Mouse (Mus musculus): Measurements from ENCODE around the gene Ralgps1. TPM values are rescaled to one million over a fixed set of nuclear protein-coding genes. Genes with fewer than 3 reads are reported as not detected.

Ralgps1 gene
- polyA plus RNA-seq, 1 experiment = not detected

GRCm38 (mm10) chr2:33269132-33269493 lies 102.2 kb downstream of the Ralgps1 start:
- Histone ChIP-seq H3K4me1 (ENCODE audit: control insufficient read depth, insufficient read depth, low read length) (peaks cover 31% of the 10 kb centered on the region), H3K4me3 (ENCODE audit: insufficient read depth, low read depth, low read length) (no peak overlapping the region), H3K27ac (ENCODE audit: insufficient read depth, low read depth, low read length) (0 out of 2 replicates have a peak overlapping the region, but pooled peaks have one; percentile 1)
- WGBS = 69% methylated on average over 2 of the region's 2 CpGs
- TF ChIP-seq POLR2A (IDR thresholded peaks at IDR 0.05; ENCODE audit: insufficient read depth, low read depth, low read length) (no peak), CTCF (IDR thresholded peaks at IDR 0.05; ENCODE audit: insufficient read depth, low read depth, low read length) (no peak)

GRCm38 (mm10) chr2:33268384-33269131 lies 102.7 kb downstream of the Ralgps1 start:
- 72% methylated on average over 6 of the region's 6 CpGs for WGBS
- peak overlapping the region; percentile 57 for H3K27ac ChIP-seq (ENCODE audit: insufficient read depth, low read depth, low read length)
- TF ChIP-seq CTCF (IDR thresholded peaks at IDR 0.05; ENCODE audit: insufficient read depth, low read depth, low read length) (no peak), POLR2A (IDR thresholded peaks at IDR 0.05; ENCODE audit: insufficient read depth, low read depth, low read length) (no peak)

GRCm38 (mm10) chr2:33267075-33267474 lies 104.2 kb downstream of the Ralgps1 start:
- H3K4me3 ChIP-seq (ENCODE audit: insufficient read depth, low read depth, low read length) = no peak overlapping the region
- peaks cover 28% of the 10 kb centered on the region for H3K4me1 ChIP-seq (ENCODE audit: control insufficient read depth, insufficient read depth, low read length)
- 0 out of 2 replicates have a peak overlapping the region, but pooled peaks have one; percentile 41 for H3K27ac ChIP-seq (ENCODE audit: insufficient read depth, low read depth, low read length)
- 35% methylated on average over 1 of the region's 1 CpGs for WGBS
- TF ChIP-seq POLR2A (IDR thresholded peaks at IDR 0.05; ENCODE audit: insufficient read depth, low read depth, low read length) = no peak
- no peak for TF ChIP-seq CTCF (IDR thresholded peaks at IDR 0.05; ENCODE audit: insufficient read depth, low read depth, low read length)

More at GRCm38 (mm10) chr2:33268384-33269131, 102.7 kb downstream of the Ralgps1 start:
- Histone ChIP-seq H3K4me1 (ENCODE audit: control insufficient read depth, insufficient read depth, low read length) (peaks cover 31% of the 10 kb centered on the region), H3K4me3 (ENCODE audit: insufficient read depth, low read depth, low read length) (no peak overlapping the region)

GRCm38 (mm10) chr2:33265793-33266192 lies 105.5 kb downstream of the Ralgps1 start:
- Histone ChIP-seq H3K27ac (ENCODE audit: insufficient read depth, low read depth, low read length) (peak overlapping the region; percentile 89), H3K4me3 (ENCODE audit: insufficient read depth, low read depth, low read length) (no peak overlapping the region), H3K4me1 (ENCODE audit: control insufficient read depth, insufficient read depth, low read length) (peaks cover 28% of the 10 kb centered on the region)
- WGBS = 9% methylated on average over 3 of the region's 3 CpGs
- TF ChIP-seq POLR2A (IDR thresholded peaks at IDR 0.05; ENCODE audit: insufficient read depth, low read depth, low read length) (no peak), CTCF (IDR thresholded peaks at IDR 0.05; ENCODE audit: insufficient read depth, low read depth, low read length) (no peak)

GRCm38 (mm10) chr2:33261475-33261874 lies 109.8 kb downstream of the Ralgps1 start:
- Histone ChIP-seq H3K4me1 (ENCODE audit: control insufficient read depth, insufficient read depth, low read length) (peaks cover 11% of the 10 kb centered on the region), H3K4me3 (ENCODE audit: insufficient read depth, low read depth, low read length) (no peak overlapping the region), H3K27ac (ENCODE audit: insufficient read depth, low read depth, low read length) (no peak overlapping the region)
- WGBS = 94% methylated on average over 3 of the region's 3 CpGs
- TF ChIP-seq CTCF (IDR thresholded peaks at IDR 0.05; ENCODE audit: insufficient read depth, low read depth, low read length) = no peak

- no peak overlapping the region for H3K4me3 ChIP-seq (ENCODE audit: insufficient read depth, low read depth, low read length)
- H3K27ac ChIP-seq (ENCODE audit: insufficient read depth, low read depth, low read length) = no peak overlapping the region
- H3K4me1 ChIP-seq (ENCODE audit: control insufficient read depth, insufficient read depth, low read length) = peaks cover 11% of the 10 kb centered on the region
- no peak for TF ChIP-seq POLR2A (IDR thresholded peaks at IDR 0.05; ENCODE audit: insufficient read depth, low read depth, low read length)
- TF ChIP-seq CTCF (IDR thresholded peaks at IDR 0.05; ENCODE audit: insufficient read depth, low read depth, low read length) = no peak
- WGBS = 63% methylated on average over 8 of the region's 8 CpGs
Observed at GRCm38 (mm10) chr2:33260772-33261171, 110.5 kb downstream of the Ralgps1 start.

- no peak overlapping the region for H3K27ac ChIP-seq (ENCODE audit: insufficient read depth, low read depth, low read length)
Observed at GRCm38 (mm10) chr2:33256769-33257537, 114.3 kb downstream of the Ralgps1 start.

GRCm38 (mm10) chr2:33254318-33254985 lies 116.8 kb downstream of the Ralgps1 start:
- H3K27ac ChIP-seq (ENCODE audit: insufficient read depth, low read depth, low read length) = 0 out of 2 replicates have a peak overlapping the region, but pooled peaks have one; percentile 12
- TF ChIP-seq CTCF (IDR thresholded peaks at IDR 0.05; ENCODE audit: insufficient read depth, low read depth, low read length) = no peak
- no peak for TF ChIP-seq POLR2A (IDR thresholded peaks at IDR 0.05; ENCODE audit: insufficient read depth, low read depth, low read length)
- 60% methylated on average over 9 of the region's 9 CpGs for WGBS
- H3K4me3 ChIP-seq (ENCODE audit: insufficient read depth, low read depth, low read length) = no peak overlapping the region
- peaks cover 12% of the 10 kb centered on the region for H3K4me1 ChIP-seq (ENCODE audit: control insufficient read depth, insufficient read depth, low read length)

More at GRCm38 (mm10) chr2:33256769-33257537, 114.3 kb downstream of the Ralgps1 start:
- 85% methylated on average over 3 of the region's 3 CpGs for WGBS
- Histone ChIP-seq H3K4me1 (ENCODE audit: control insufficient read depth, insufficient read depth, low read length) (peaks cover 15% of the 10 kb centered on the region), H3K4me3 (ENCODE audit: insufficient read depth, low read depth, low read length) (no peak overlapping the region)
- TF ChIP-seq POLR2A (IDR thresholded peaks at IDR 0.05; ENCODE audit: insufficient read depth, low read depth, low read length) (no peak), CTCF (IDR thresholded peaks at IDR 0.05; ENCODE audit: insufficient read depth, low read depth, low read length) (no peak)
